Mouse (Mus musculus) splenic B cell, adult 2 months (primary cell): Measurements from ENCODE around the gene Ldb2.

Experiments used
- DNase-seq: peaks from one replicate; pipeline ENCODE4 v3.0.0-alpha.2; 2011; ENCODE audit warnings: low read depth, low spot score
- H3K27me3 ChIP-seq: 2 replicates; pipeline ENCODE4 v1.6.1; 2012; ENCODE audit warnings: mild to moderate bottlenecking, low read length, moderate library complexity, mixed read lengths; ENCODE audit not compliant: control insufficient read depth, poor library complexity, insufficient read depth, severe bottlenecking
- H3K36me3 ChIP-seq: 2 replicates; pipeline ENCODE4 v1.6.1; 2012; ENCODE audit warnings: mild to moderate bottlenecking, low read length, moderate library complexity, mixed read lengths; ENCODE audit not compliant: control insufficient read depth, poor library complexity, insufficient read depth, severe bottlenecking

Ldb2 gene

DNA sequence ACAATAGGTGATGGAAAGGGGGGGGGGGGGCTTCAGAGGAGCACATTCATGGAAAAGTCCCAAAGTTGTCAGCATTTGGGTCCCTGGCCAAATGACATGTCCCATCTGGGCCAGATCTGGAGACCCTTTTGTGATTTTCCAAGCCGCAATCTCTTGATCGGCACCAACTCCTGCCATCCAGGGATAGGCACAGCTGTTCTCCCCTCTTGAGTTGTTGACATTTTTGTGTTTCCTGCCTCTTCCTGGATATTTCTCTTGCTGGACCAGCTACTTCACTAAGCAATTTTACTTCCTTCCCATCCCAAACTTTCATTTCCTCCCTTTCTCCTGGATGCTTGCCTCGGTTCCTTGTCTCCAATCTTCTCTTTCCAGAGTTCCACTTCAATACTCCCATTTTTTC lies 63.1 kb downstream of the Ldb2 start:
- Histone ChIP-seq H3K27me3 (no peaks in the 10 kb centered on the region), H3K36me3 (no peaks in the 10 kb centered on the region)
- no peak for DNase-seq

DNA sequence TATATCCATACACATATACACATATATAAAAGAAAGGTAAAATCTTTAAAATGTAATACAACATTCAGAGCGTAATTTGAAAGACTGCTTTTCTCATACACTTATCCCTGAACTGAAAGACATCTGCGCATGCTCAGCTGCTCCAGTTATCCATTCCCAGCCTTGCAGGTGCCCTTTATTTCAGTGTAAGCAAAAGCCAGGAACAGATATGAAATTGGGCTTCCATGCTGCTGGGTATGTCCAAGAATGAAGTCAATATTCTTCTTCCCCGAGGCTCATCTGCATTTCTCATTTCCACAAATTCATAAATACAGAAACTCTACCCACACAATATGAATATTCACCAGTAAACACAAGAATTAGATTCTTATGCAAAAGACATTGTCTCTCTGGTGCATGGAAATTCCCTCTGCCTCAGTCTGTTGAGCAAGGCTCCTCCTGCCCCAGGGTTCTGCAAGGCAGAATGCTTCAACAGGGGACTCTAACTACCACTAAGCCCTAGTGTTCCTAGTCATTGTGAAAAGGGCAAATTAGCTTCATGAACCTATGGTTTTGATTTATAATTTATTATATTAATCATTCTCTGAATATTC lies 65.3 kb downstream of the Ldb2 start:
- H3K36me3 ChIP-seq = no peaks in the 10 kb centered on the region
- no peaks in the 10 kb centered on the region for H3K27me3 ChIP-seq
- DNase-seq = no peak

DNA sequence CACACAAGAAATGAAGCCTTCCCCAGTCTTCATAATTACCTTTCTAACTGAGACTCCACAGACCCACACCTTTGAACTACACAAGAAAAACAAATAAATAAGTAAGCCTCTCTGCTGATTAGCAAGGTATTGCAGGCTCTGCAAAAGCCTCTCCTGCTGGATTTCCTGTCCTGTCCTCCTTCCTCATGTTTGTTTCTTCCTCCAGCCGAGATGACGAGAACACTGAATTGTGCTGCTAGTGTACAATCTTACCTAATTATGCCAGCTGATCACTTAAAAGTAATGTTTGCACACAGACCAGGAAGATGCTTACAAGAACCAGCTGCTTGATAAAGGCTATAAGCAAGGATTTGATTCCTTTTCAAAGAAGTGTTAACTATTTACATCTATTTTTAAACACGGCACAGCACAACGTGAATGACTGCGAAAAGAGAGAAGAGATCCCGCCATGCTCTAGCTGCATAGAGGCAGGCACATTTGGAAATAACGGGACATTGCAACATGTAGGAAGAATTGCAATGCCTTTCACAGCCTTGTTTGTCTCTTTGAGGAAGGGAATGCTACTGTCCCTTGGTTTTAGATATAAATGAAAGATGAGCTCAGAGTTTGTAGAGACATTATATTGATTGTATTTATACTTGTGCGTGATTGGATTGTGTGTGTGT lies 69.7 kb downstream of the Ldb2 start:
- no peaks in the 10 kb centered on the region for H3K36me3 ChIP-seq
- no peaks in the 10 kb centered on the region for H3K27me3 ChIP-seq

DNA sequence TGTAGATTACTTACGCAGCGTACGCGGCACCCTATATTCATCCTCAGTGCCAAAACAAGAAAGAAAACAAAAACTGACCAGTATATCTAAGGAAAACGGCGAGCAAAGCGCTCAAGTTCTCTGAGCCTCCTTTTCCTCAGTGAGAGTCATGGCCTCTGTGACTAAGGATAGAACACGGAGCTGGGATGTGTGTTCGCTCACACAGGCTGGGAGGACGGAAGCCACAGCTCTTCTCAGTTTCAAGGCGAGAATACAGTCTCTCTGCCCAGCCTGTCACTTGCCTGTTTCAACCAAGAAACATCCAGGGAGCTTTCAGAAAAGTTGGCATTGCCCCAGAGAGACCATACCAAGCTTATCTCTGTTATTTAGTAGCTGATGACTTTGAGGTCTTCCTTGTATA lies 71.5 kb downstream of the Ldb2 start:
- no peak for DNase-seq
- Histone ChIP-seq H3K36me3 (no peaks in the 10 kb centered on the region), H3K27me3 (no peaks in the 10 kb centered on the region)

More for the DNA sequence above, 69.7 kb downstream of the Ldb2 start:
- DNase-seq = no peak

DNA sequence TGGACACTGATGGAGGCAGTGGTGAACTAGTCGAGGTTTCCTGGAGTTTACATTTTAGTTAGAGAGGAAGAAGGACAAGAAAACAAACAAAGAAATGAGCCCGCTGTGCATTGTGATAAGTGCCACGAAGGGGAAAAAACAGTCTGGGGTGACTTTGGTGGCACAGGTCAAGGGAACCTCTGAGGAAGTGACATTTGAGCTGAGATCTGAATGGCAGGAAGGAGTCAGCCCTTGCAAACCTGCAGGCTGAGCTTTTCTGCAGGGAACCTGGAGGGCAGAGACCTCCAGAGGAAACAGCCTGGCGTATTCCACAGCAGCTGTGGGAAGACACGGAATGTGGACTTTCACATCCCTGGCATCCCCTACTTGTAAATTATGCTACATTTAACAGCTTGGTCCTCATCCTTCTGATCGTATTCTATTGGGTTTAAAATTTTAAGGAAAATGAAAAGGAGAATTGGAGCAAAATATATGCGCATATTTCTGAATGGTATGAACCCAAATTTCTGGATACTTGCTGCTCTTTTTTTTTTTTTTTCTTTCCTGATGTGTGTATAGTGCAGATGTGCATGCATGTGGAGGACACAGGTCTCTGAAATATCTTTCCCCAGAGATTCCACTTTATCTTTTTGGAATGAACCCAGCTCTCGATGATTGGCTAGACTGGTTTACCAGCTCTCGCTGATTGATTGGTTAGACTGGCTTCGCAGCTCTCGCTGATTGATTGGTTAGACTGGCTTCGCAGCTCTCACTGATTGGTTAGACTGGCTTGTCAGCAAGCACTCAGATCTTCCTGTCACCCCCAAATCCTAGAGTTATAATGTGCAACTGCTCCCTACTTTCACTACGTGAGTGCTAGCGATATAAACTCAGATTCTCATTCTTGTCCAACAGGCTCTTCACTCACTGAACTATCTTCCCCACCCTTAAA lies 72.7 kb downstream of the Ldb2 start:
- no peaks in the 10 kb centered on the region for H3K27me3 ChIP-seq
- H3K36me3 ChIP-seq = no peaks in the 10 kb centered on the region
- DNase-seq = no peak

DNA sequence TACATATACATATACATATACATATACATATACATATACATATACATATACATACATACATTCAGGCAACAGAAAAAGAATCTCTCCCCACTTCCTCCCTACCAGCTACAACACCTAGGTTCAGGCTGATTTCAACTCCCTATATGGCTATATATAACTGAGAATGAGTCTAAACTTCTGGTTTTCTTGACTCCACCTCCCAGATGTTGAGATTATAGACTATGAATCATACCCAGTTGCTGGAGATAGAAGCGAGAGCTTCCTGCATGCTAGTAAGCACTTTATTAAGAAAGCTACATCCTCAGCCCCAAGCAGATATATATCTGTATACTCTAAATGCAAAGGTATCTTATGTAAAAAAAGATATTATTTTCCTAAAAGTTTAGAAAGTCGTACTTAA lies 74.0 kb downstream of the Ldb2 start:
- H3K36me3 ChIP-seq = no peaks in the 10 kb centered on the region
- no peaks in the 10 kb centered on the region for H3K27me3 ChIP-seq
- DNase-seq = no peak

DNA sequence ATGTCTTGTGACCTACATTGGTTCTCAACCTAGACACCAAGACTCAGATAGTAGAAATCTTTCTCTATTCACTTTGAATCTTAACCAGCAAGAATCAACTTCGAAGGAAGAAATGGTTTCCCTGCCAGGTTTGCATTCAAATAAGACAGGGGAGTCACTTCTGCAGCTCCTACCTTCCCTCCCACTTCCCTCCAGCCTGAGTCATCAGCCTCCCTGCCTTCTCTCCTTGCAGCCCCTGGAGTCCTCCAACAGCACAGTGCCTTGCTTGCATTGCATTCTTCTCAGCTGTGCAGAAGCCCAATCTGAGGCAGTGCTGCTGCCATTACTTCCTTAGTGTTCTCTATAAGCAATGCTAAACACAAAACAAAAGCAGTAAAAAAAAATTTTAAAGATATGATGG lies 79.6 kb downstream of the Ldb2 start:
- no peak for DNase-seq
- Histone ChIP-seq H3K27me3 (no peaks in the 10 kb centered on the region), H3K36me3 (no peaks in the 10 kb centered on the region)

DNA sequence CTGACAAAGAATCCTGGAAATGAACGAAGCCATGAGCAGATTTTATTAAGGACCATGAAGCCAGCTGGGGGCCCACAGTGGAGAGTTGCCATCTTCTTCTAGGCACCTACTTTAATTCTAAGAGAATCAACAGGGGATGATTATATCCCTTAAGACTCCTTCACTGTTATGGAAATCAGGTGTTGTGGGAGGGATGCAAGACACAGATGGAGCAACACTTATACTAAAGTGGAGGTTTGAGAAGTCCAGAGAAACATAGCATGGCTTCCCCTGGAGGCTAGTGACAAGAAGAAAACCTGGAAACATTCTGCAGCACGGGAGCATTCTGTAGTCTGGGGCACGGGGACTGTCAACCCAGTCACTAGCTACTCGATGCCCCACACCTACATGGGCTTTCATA lies 85.0 kb downstream of the Ldb2 start:
- H3K27me3 ChIP-seq = no peaks in the 10 kb centered on the region
- DNase-seq = no peak
- no peaks in the 10 kb centered on the region for H3K36me3 ChIP-seq

DNA sequence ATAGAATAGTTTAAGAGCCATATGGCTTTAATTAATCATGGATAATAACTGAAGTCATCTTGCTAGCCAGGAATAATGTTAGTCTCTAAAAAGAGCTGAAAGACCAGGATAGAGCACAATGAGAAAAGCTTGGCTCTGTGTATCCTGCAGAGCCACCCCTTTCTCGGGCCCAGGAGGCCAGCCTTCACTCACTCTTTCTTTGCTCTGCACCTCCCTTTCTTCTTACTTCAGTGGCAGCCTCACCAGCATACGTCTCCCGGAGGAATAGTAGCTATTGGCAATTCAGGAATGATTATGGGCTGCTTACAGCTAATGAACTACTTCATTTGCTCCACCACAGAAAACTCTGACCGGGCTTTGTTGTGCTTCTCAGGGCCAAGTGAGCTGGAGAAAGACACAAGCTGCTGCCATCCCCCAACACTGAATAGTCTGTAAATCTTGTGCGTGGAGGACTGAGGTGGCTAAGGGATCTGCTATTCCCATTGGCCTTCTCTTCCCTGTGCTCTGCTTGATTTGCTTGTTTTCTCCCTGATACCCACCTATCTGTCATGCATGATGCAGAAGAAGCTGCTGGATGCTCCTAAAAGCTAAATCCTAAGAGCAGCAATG lies 86.2 kb downstream of the Ldb2 start:
- no peaks in the 10 kb centered on the region for H3K27me3 ChIP-seq
- H3K36me3 ChIP-seq = no peaks in the 10 kb centered on the region
- no peak for DNase-seq

DNA sequence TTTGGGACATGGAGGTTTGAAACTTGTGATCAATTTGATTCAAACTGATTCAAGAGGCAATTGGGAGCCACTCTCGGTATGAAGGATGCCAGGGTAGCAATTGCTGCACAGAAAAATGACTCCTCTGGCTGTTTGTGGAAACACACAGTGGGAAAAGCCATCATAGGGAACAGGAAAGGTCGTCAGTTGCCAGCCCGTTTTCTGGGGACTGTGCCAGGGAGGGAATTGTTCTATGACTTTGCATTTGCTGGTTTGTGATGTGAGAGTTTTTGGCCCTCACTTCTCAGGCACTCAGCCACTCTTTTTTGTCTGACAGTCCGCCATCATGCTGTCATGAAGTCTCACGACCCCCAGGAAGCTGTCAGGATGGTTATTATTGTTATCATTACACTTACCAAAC lies 88.3 kb downstream of the Ldb2 start:
- Histone ChIP-seq H3K36me3 (no peaks in the 10 kb centered on the region), H3K27me3 (no peaks in the 10 kb centered on the region)
- DNase-seq = no peak

DNA sequence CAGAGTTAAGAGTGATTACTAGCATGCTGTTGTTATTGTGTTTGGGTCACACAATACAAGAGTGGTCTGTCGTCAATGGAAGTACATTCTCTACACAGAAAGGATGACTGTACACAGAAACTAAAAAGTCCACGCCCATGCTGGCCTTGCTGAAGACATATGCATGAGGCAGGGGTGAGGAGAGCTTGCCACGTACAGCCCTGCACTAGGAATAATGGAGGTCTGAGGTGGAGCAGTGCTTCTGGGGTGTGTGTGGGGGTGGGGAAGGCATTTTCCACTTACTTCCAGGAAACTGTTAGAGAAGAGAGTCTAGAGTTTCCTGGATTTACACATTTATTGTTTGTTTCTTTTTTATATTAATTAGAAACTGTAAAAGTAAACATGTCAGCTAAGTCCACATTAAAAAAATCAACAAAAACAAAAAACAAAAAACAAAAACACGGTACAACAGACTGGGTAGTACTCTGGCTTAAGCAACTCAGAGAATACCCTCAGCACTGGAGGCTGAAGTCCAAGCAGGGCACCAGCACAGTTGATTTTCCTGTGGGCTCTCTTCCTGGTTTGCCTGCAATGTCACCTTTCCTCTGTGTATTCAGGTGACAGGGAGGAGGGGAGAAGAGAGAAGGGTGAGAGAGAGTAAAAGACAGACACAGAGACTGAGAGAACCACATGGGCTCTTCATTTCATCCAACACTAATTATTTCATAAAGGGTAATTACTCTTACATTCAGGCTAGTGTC lies 89.2 kb downstream of the Ldb2 start:
- no peaks in the 10 kb centered on the region for H3K27me3 ChIP-seq
- no peak for DNase-seq
- H3K36me3 ChIP-seq = no peaks in the 10 kb centered on the region

DNA sequence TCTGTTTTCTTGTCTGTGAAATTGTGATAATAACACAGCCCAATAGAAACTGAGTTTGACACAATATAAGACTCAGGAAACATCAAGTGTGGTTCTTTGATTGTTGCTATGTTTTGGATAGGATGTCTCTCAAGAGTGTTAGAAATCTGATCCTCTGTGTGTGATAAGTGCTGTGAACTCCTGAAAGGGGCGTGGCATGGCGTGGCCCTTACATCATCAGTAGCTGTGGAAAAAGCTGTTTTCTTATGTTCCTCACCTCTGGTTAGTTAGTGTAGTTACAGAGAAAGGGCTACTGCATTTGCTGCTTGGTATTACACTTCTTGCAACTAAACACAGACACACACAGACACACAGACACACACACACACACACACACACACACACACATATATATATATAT lies 90.2 kb downstream of the Ldb2 start:
- Histone ChIP-seq H3K27me3 (no peaks in the 10 kb centered on the region), H3K36me3 (no peaks in the 10 kb centered on the region)
- no peak for DNase-seq

DNA sequence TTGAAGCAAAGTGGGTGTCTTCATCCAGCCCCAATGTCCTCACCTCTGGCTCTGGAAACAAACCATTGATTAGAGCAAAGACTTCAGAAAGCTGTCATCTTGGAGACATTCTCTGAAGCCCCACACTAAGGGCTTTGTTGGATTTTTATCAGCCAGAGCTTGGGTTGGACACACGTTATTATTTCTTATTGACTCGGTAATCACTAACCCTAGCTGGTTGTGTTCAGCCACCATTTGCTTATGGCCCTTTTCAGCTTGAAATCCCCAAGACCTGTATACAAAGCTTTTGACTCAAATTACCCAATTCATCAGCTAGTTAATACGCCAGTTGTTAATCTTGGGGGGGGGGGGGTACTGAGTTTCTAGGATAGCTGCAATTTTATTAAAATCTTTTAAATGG lies 91.5 kb downstream of the Ldb2 start:
- no peaks in the 10 kb centered on the region for H3K27me3 ChIP-seq
- DNase-seq = no peak
- no peaks in the 10 kb centered on the region for H3K36me3 ChIP-seq

DNA sequence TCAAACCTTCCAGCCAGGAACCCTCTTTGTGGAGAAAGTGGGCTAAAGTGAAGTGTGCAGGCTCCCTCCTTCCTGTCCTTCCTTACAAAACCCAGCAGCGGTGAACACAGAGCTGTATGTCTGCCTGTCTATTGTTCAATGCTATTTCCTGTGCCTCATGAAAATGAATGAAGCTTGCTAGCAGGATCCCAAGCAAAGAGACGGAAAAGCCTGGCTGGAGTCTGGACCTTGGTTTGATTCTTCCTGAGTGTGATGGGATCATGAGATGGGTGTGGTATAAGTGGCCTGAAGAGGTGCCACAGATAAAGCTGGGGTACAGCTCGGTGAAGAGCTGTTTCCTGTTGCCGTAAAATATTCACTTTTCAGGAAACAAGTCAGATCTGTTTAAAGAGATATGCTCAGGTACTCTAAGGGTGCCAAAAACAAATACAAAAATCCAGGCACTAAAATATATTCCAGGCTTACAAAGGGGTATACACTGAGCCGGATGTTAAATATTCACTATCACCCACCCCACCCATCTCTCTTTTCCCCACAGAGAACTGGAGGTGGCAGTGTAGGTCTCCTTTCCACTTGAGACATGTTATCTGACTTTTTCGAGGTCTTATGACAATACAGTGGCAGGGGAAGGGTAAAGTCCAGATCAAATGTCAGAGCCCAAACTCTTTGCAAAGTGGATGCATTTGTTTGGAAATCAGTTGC lies 92.3 kb downstream of the Ldb2 start:
- DNase-seq = no peak

More for the DNA sequence above, 92.3 kb downstream of the Ldb2 start:
- Histone ChIP-seq H3K27me3 (no peaks in the 10 kb centered on the region), H3K36me3 (no peaks in the 10 kb centered on the region)
